Mouse (Mus musculus) olfactory bulb, adult 2 months (tissue): ENCODE measurements around the gene Fam129b.

ENCODE experiments used
- CTCF ChIP-seq: fragments of 200-500 bp; IDR thresholded peaks from 2 replicates; pipeline ENCODE4 v1.5.1; 2012; ENCODE audit warnings: low read depth, mild to moderate bottlenecking, low read length, moderate library complexity; ENCODE audit not compliant: insufficient read depth
- POLR2A ChIP-seq: fragments of 200-500 bp; IDR thresholded peaks from 2 replicates; pipeline ENCODE4 v1.6.1; 2012; ENCODE audit warnings: mild to moderate bottlenecking, low read depth, low read length, moderate library complexity; ENCODE audit not compliant: insufficient read depth

GRCm38 (mm10) chr2:32895606-32896106, 19.7 kb downstream of the Fam129b start:
- TF ChIP-seq POLR2A (no peak), CTCF (no peak)
